Mouse (Mus musculus): ENCODE results near the gene Las1l.

Gene Las1l

GRCm38 (mm10) chrX:95956497-95957293 lies at the start of gene Las1l:
Gene Las1l (minus strand): TSS chrX:95956962.
- Histone ChIP-seq H3K4me1 (replicated peaks; ENCODE audit: low read depth, low read length) (peaks cover 7% of the 10 kb centered on the region), H3K9me3 (ENCODE audit: low read length) (no peaks in the 10 kb centered on the region), H3K27me3 (ENCODE audit: insufficient read depth, low read length) (no peaks in the 10 kb centered on the region), H3K4me3 (replicated peaks; ENCODE audit: low read length) (peak within 1 kb of the TSS; percentile 86), H3K36me3 (ENCODE audit: insufficient read depth, low read length) (peaks cover 30% of the 10 kb centered on the region)
- TF ChIP-seq NANOG (IDR thresholded peaks at IDR 0.05; ENCODE audit: borderline replicate concordance, low read length) (no peak), POU5F1 (IDR thresholded peaks at IDR 0.05; ENCODE audit: borderline replicate concordance, low read length) (no peak), CTCF (conservative IDR thresholded peaks at IDR 0.05; ENCODE audit: low read length) (peak; percentile 22)

DNA sequence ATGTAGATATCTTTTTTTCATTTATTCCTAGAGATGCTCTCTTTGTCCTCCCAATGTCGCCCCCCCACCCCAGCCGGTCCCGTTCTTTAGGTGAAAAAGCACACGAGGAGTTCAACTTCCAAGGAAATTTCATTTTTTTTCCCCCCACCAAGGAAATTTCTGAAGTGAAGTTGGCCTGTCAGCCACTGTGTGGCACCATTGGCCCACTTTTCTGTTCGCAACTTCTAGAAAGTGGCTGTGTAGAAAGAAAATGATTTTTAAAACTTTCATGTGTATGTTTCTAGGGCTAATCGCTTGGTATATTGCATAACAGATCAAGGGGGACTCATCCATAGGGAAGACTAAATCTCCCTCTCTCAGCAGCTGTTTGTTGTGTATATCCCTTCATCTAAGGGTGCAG lies 49.6 kb upstream of the Las1l start:
- Histone ChIP-seq H3K27me3 (ENCODE audit: insufficient read depth, low read length) (no peaks in the 10 kb centered on the region), H3K4me1 (replicated peaks; ENCODE audit: low read depth, low read length) (no peaks in the 10 kb centered on the region), H3K9me3 (ENCODE audit: low read length) (no peaks in the 10 kb centered on the region), H3K36me3 (ENCODE audit: insufficient read depth, low read length) (no peaks in the 10 kb centered on the region), H3K4me3 (replicated peaks; ENCODE audit: low read length) (no peak overlapping the region)
- TF ChIP-seq NANOG (IDR thresholded peaks at IDR 0.05; ENCODE audit: borderline replicate concordance, low read length) (no peak), POU5F1 (IDR thresholded peaks at IDR 0.05; ENCODE audit: borderline replicate concordance, low read length) (no peak), CTCF (conservative IDR thresholded peaks at IDR 0.05; ENCODE audit: low read length) (peak; percentile 11; the same call in 1 of the 2 replicates)

DNA sequence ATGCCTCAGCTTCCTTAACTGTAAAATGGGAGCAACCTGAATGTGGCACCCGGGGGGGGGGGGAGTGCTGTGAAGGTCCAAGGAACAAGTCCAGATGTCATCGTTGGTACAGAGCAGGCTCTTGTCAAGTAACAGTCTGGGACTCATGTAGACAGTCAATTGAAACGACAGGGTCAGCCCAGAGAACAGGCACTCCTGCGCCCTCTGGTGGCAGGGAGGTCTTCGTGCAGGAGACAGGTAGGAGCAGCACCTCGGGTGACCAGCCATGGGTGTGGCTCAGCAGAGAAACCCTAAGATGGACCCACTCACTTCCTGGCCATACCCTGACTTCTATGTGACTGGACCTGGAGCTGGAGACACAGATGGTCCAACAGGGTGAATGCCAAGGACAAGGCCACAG lies 42.8 kb upstream of the Las1l start:
- Histone ChIP-seq H3K9me3 (ENCODE audit: low read length) (no peaks in the 10 kb centered on the region), H3K4me1 (replicated peaks; ENCODE audit: low read depth, low read length) (no peaks in the 10 kb centered on the region), H3K4me3 (replicated peaks; ENCODE audit: low read length) (no peak overlapping the region), H3K36me3 (ENCODE audit: insufficient read depth, low read length) (no peaks in the 10 kb centered on the region), H3K27me3 (ENCODE audit: insufficient read depth, low read length) (no peaks in the 10 kb centered on the region)
- TF ChIP-seq NANOG (IDR thresholded peaks at IDR 0.05; ENCODE audit: borderline replicate concordance, low read length) (no peak), POU5F1 (IDR thresholded peaks at IDR 0.05; ENCODE audit: borderline replicate concordance, low read length) (no peak), CTCF (conservative IDR thresholded peaks at IDR 0.05; ENCODE audit: low read length) (peak; percentile 28)

DNA sequence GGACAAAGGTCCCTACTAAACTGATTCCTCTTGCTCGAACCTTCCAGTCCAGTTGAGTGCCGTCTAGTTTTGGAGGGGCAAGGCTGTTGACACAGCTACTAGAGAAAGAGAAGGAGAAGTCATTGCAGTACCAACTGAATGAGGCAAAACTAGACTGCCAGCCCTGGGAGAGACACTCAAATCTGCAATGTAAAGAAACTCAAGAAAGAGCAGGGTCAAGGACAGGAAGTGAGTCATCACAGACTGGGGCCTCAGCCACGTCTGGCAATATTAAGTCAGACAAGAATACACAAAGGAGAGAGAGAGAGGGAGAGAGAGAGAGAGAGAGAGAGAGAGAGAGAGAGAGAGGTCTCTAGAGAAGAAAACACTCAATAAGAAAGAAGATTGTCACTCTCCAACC lies 36.4 kb upstream of the Las1l start:
- H3K4me1 ChIP-seq (replicated peaks; ENCODE audit: low read depth, low read length) = no peaks in the 10 kb centered on the region
- H3K36me3 ChIP-seq (ENCODE audit: insufficient read depth, low read length) = no peaks in the 10 kb centered on the region

GRCm38 (mm10) chrX:95969936-95970335 lies 13.2 kb upstream of the Las1l start:
- Histone ChIP-seq H3K27me3 (ENCODE audit: insufficient read depth, low read length) (no peaks in the 10 kb centered on the region), H3K4me1 (replicated peaks; ENCODE audit: low read depth, low read length) (peaks cover 15% of the 10 kb centered on the region), H3K36me3 (ENCODE audit: insufficient read depth, low read length) (no peaks in the 10 kb centered on the region), H3K9me3 (ENCODE audit: low read length) (no peaks in the 10 kb centered on the region), H3K4me3 (replicated peaks; ENCODE audit: low read length) (no peak overlapping the region)
- TF ChIP-seq POU5F1 (IDR thresholded peaks at IDR 0.05; ENCODE audit: borderline replicate concordance, low read length) = no peak
- TF ChIP-seq NANOG (IDR thresholded peaks at IDR 0.05; ENCODE audit: borderline replicate concordance, low read length) = no peak
- no peak for TF ChIP-seq CTCF (conservative IDR thresholded peaks at IDR 0.05; ENCODE audit: low read length)

More for the DNA sequence above, 36.4 kb upstream of the Las1l start:
- no peak overlapping the region for H3K4me3 ChIP-seq (replicated peaks; ENCODE audit: low read length)
- TF ChIP-seq CTCF (conservative IDR thresholded peaks at IDR 0.05; ENCODE audit: low read length) = no peak
- no peak for TF ChIP-seq NANOG (IDR thresholded peaks at IDR 0.05; ENCODE audit: borderline replicate concordance, low read length)
- TF ChIP-seq POU5F1 (IDR thresholded peaks at IDR 0.05; ENCODE audit: borderline replicate concordance, low read length) = no peak
- no peaks in the 10 kb centered on the region for H3K9me3 ChIP-seq (ENCODE audit: low read length)
- H3K27me3 ChIP-seq (ENCODE audit: insufficient read depth, low read length) = no peaks in the 10 kb centered on the region

- Histone ChIP-seq H3K9me3 (ENCODE audit: low read length) (no peaks in the 10 kb centered on the region), H3K27me3 (ENCODE audit: insufficient read depth, low read length) (no peaks in the 10 kb centered on the region)
These were observed 12.4 kb upstream of the Las1l start for GRCm38 (mm10) chrX:95969116-95969515.

DNA sequence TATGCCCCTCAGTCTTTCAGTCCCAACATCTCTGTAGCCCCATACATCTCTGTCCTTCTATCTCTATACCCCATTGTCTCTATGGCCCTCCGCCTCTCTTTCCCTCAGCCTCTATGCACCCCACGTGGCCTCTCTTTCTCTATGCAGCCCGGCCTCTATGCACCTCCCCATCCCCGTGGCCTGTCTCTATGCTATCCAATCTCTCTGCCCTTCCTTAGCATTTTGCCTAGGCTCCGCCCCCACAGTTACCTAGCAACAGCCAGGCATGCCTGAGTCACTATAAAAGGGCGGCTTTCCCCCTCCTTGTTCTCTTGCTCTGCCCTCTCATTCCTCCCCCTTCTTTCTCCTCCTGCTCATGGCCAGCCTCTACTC lies 11.8 kb upstream of the Las1l start:
- Histone ChIP-seq H3K36me3 (ENCODE audit: insufficient read depth, low read length) (no peaks in the 10 kb centered on the region), H3K4me3 (replicated peaks; ENCODE audit: low read length) (peak overlapping the region; percentile 81), H3K9me3 (ENCODE audit: low read length) (no peaks in the 10 kb centered on the region), H3K4me1 (replicated peaks; ENCODE audit: low read depth, low read length) (peaks cover 15% of the 10 kb centered on the region), H3K27me3 (ENCODE audit: insufficient read depth, low read length) (no peaks in the 10 kb centered on the region)
- TF ChIP-seq NANOG (IDR thresholded peaks at IDR 0.05; ENCODE audit: borderline replicate concordance, low read length) (no peak), CTCF (conservative IDR thresholded peaks at IDR 0.05; ENCODE audit: low read length) (no peak), POU5F1 (IDR thresholded peaks at IDR 0.05; ENCODE audit: borderline replicate concordance, low read length) (no peak)

More at GRCm38 (mm10) chrX:95969116-95969515, 12.4 kb upstream of the Las1l start:
- no peaks in the 10 kb centered on the region for H3K36me3 ChIP-seq (ENCODE audit: insufficient read depth, low read length)
- peaks cover 15% of the 10 kb centered on the region for H3K4me1 ChIP-seq (replicated peaks; ENCODE audit: low read depth, low read length)
- H3K4me3 ChIP-seq (replicated peaks; ENCODE audit: low read length) = peak overlapping the region; percentile 35; the same call in 1 of the 2 replicates
- TF ChIP-seq POU5F1 (IDR thresholded peaks at IDR 0.05; ENCODE audit: borderline replicate concordance, low read length) (no peak), NANOG (IDR thresholded peaks at IDR 0.05; ENCODE audit: borderline replicate concordance, low read length) (no peak), CTCF (conservative IDR thresholded peaks at IDR 0.05; ENCODE audit: low read length) (no peak)

DNA sequence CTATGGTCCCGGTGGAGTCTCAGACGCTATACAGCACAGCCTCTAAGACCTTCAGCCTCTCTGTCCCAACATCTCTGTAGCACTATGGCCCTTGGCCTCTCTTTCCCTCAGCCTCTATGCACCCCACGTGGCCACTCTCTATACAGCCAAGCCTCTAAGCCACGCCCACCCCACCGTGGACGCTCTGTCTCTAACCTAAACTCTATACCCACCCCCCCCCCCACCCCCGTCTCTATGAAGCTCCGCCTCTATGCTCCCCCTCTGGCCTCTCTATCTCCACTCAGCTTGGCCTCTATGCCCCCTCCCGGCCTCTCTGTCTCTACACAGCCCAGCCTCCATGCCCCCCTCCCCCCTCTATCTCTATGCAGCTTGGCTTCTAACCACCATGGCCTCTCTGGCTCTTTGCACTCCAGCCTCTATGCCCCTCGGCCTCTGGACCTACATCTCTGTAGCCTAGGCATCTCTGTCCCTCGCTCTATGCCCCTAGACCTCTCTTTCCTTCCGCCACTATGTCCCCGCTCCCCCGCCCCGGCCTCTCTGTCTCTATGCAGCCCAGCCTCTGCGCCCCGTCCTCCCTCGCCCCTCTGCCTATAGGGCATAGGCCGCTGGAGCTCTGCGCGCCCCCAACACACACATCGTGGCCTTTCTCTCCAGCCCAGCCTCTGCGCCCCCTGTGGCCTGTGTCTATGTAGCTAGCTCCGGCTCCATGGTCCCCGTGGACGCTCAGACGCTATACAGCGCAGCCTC lies 11.3 kb upstream of the Las1l start:
- TF ChIP-seq POU5F1 (IDR thresholded peaks at IDR 0.05; ENCODE audit: borderline replicate concordance, low read length) (no peak), CTCF (conservative IDR thresholded peaks at IDR 0.05; ENCODE audit: low read length) (no peak), NANOG (IDR thresholded peaks at IDR 0.05; ENCODE audit: borderline replicate concordance, low read length) (no peak)
- H3K4me1 ChIP-seq (replicated peaks; ENCODE audit: low read depth, low read length) = peaks cover 15% of the 10 kb centered on the region
- no peaks in the 10 kb centered on the region for H3K27me3 ChIP-seq (ENCODE audit: insufficient read depth, low read length)
- H3K4me3 ChIP-seq (replicated peaks; ENCODE audit: low read length) = peak overlapping the region; percentile 81
- H3K9me3 ChIP-seq (ENCODE audit: low read length) = no peaks in the 10 kb centered on the region
- H3K36me3 ChIP-seq (ENCODE audit: insufficient read depth, low read length) = no peaks in the 10 kb centered on the region

Data from E14TG2a.4 (cell line).